Mouse (Mus musculus): Measurements from ENCODE around the gene Rab5a.

Rab5a gene

DNA sequence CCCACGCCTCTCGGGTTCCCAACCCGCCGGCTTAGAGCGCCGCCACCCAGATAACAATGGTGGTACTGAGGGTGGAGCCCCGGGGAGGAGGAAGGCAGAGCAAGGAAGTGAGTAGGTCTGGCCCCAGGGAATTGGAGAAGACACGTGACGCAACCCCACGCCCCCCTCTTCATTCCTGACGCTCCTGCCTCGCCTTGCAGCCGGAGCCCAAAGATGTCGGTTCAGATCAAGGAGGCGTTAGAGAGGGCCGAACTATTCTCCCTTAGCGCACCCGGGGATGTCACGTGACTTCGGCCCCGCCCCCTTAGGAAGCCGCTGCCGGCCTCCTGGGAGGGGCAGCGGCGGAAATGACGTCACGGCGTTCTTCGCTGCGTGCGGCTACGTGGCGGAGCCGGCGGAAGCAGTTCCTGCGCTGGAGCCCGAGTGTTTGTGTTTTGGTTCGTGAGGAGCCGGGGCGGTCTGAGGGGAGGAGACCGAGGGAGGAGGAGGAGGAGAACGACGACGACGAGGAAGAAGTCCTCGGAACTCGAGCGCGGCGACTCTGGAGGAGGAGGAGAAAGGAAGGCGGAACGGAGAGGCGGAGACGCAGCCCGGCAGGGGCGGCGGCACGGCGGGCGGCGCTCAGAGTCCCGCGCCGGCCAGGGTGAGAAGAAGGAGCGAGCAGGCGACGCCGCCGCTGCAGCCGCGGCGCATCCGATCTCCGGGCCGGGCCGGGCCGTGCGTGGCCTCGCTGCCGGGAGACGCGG lies at the start of gene Rab5a:
Gene Rab5a (plus strand): TSS at position 377 of the 746 bp plus-strand sequence.
- DNase-seq (ENCODE audit: low read depth, low spot score) = peak; percentile 99

GRCm38 (mm10) chr17:53456152-53456551 lies 22.9 kb upstream of the Rab5a start:
- Histone ChIP-seq H3K36me3 (ENCODE audit: control insufficient read depth, insufficient read depth, low read length, poor library complexity, severe bottlenecking) (no peaks in the 10 kb centered on the region), H3K27me3 (ENCODE audit: control insufficient read depth, insufficient read depth, low read length, poor library complexity, severe bottlenecking) (no peaks in the 10 kb centered on the region)
- no peak for DNase-seq (ENCODE audit: low read depth, low spot score)

More for the DNA sequence above, at the start of gene Rab5a:
- Histone ChIP-seq H3K36me3 (ENCODE audit: control insufficient read depth, insufficient read depth, low read length, poor library complexity, severe bottlenecking) (no peaks in the 10 kb centered on the region), H3K27me3 (ENCODE audit: control insufficient read depth, insufficient read depth, low read length, poor library complexity, severe bottlenecking) (no peaks in the 10 kb centered on the region)

- no peaks in the 10 kb centered on the region for H3K36me3 ChIP-seq (ENCODE audit: control insufficient read depth, insufficient read depth, low read length, poor library complexity, severe bottlenecking)
- H3K27me3 ChIP-seq (ENCODE audit: control insufficient read depth, insufficient read depth, low read length, poor library complexity, severe bottlenecking) = no peaks in the 10 kb centered on the region
- DNase-seq (ENCODE audit: low read depth, low spot score) = no peak
Measured at GRCm38 (mm10) chr17:53456742-53457141, 22.3 kb upstream of the Rab5a start.

DNA sequence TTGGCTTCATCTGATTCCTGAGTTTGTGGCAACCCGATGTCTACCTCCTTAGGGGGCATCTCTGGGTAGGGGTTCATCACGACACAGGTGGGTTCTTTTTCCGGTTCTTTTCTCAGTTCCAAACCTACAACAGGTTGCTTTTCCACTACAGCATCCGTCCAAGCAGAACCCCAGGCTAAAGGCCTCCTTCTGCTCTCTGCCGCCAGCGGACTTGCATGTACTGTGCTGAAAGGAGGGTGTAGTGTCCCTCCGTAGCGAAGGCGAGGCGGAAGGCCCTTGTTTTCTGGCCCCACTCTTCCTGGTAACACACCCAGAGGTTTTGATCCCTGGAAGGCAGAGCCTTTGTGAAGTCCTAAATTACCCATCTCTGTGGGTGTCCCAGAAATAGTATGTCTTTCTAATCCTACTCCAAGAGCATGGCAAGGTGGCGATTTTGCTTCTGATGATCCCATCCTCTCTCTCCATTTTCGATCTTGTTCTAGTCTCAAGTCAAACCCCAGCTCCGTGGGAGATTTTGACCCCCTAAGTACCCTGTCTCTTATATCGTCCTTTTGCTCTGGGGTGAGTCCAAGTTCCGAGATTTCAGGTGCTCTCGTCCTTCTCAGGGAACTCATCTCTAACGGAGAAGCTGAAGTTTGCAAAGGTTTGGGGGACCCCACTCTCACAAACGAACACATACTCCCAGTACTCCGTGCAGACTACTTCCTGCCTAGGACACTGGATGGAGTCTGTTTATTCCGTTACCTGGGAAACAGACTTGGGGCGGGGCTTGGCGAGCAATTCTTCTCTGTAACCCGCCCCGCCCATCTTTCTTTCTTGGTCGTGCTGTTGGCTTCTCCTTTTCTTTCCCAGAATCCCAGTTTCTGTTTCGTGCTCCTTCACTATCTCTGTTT lies 16.2 kb upstream of the Rab5a start, which contains the start of gene Efhb:
Gene Efhb (minus strand): TSS at position 719 of the 893 bp plus-strand sequence.
- peak; percentile 53 for DNase-seq (ENCODE audit: low read depth, low spot score)
- H3K27me3 ChIP-seq (ENCODE audit: control insufficient read depth, insufficient read depth, low read length, poor library complexity, severe bottlenecking) = no peaks in the 10 kb centered on the region
- H3K36me3 ChIP-seq (ENCODE audit: control insufficient read depth, insufficient read depth, low read length, poor library complexity, severe bottlenecking) = no peaks in the 10 kb centered on the region

- Histone ChIP-seq H3K36me3 (ENCODE audit: control insufficient read depth, insufficient read depth, low read length, poor library complexity, severe bottlenecking) (no peaks in the 10 kb centered on the region), H3K27me3 (ENCODE audit: control insufficient read depth, insufficient read depth, low read length, poor library complexity, severe bottlenecking) (no peaks in the 10 kb centered on the region)
- DNase-seq (ENCODE audit: low read depth, low spot score) = no peak
Measured at GRCm38 (mm10) chr17:53463496-53463840, 15.6 kb upstream of the Rab5a start.

GRCm38 (mm10) chr17:53465569-53465968 lies 13.5 kb upstream of the Rab5a start:
- peak; percentile 41 for DNase-seq (ENCODE audit: low read depth, low spot score)

GRCm38 (mm10) chr17:53468697-53469096 lies 10.3 kb upstream of the Rab5a start:
- no peak for DNase-seq (ENCODE audit: low read depth, low spot score)
- no peaks in the 10 kb centered on the region for H3K36me3 ChIP-seq (ENCODE audit: control insufficient read depth, insufficient read depth, low read length, poor library complexity, severe bottlenecking)
- no peaks in the 10 kb centered on the region for H3K27me3 ChIP-seq (ENCODE audit: control insufficient read depth, insufficient read depth, low read length, poor library complexity, severe bottlenecking)

More at GRCm38 (mm10) chr17:53465569-53465968, 13.5 kb upstream of the Rab5a start:
- Histone ChIP-seq H3K36me3 (ENCODE audit: control insufficient read depth, insufficient read depth, low read length, poor library complexity, severe bottlenecking) (no peaks in the 10 kb centered on the region), H3K27me3 (ENCODE audit: control insufficient read depth, insufficient read depth, low read length, poor library complexity, severe bottlenecking) (no peaks in the 10 kb centered on the region)

- H3K27me3 ChIP-seq (ENCODE audit: control insufficient read depth, insufficient read depth, low read length, poor library complexity, severe bottlenecking) = no peaks in the 10 kb centered on the region
- H3K36me3 ChIP-seq (ENCODE audit: control insufficient read depth, insufficient read depth, low read length, poor library complexity, severe bottlenecking) = no peaks in the 10 kb centered on the region
- DNase-seq (ENCODE audit: low read depth, low spot score) = no peak
Measured at GRCm38 (mm10) chr17:53478066-53478857, 772 bp upstream of the Rab5a start.

- DNase-seq (ENCODE audit: low read depth, low spot score) = peak; percentile 54
- Histone ChIP-seq H3K27me3 (ENCODE audit: control insufficient read depth, insufficient read depth, low read length, poor library complexity, severe bottlenecking) (no peaks in the 10 kb centered on the region), H3K36me3 (ENCODE audit: control insufficient read depth, insufficient read depth, low read length, poor library complexity, severe bottlenecking) (no peaks in the 10 kb centered on the region)
Measured at GRCm38 (mm10) chr17:53479604-53480041, 589 bp downstream of the Rab5a start.

DNA sequence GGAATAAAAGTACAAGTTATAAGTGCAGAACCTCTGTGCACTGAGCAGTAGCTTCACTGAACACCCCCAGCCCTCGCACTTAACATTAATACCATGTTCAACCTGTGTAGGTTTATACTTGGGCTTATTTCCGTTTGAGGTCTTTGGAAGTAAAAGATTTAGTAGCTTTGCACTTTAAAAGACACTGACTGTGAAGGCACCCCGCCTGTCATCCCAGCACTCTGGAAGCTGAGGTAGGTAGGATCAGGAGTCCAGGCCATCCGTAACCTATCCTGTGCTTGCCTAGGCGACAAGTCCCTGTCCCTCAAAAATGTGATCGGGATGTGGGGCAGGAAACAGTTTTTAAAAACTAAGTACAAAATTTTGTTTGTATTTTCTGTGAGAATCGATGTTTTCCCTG lies 1.4 kb downstream of the Rab5a start:
- DNase-seq (ENCODE audit: low read depth, low spot score) = no peak
- no peaks in the 10 kb centered on the region for H3K27me3 ChIP-seq (ENCODE audit: control insufficient read depth, insufficient read depth, low read length, poor library complexity, severe bottlenecking)

GRCm38 (mm10) chr17:53488291-53489006 lies 9.4 kb downstream of the Rab5a start:
- H3K27me3 ChIP-seq (ENCODE audit: control insufficient read depth, insufficient read depth, low read length, poor library complexity, severe bottlenecking) = no peaks in the 10 kb centered on the region
- peaks cover 8% of the 10 kb centered on the region; the same call in 1 of the 2 replicates for H3K36me3 ChIP-seq (ENCODE audit: control insufficient read depth, insufficient read depth, low read length, poor library complexity, severe bottlenecking)
- peak; percentile 58 for DNase-seq (ENCODE audit: low read depth, low spot score)

More for the DNA sequence above, 1.4 kb downstream of the Rab5a start:
- no peaks in the 10 kb centered on the region for H3K36me3 ChIP-seq (ENCODE audit: control insufficient read depth, insufficient read depth, low read length, poor library complexity, severe bottlenecking)

DNA sequence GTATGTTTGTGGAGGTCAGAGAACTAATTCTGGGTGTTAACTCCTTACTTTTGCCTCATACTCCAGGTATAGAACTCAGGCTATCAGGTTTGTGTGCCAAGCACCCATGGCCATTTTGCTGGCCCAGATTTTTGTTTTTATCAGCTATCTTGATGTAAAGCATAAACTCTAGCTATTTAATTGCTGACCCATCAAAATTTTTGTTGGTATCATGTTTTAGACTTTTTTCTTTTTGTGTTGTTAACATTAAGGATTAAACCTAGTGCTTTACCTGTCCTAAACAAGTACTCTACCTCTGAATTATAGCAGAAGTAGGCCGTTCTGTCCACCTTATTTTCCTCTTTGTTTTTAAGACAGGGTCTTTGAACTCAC lies 10.0 kb downstream of the Rab5a start:
- no peak for DNase-seq (ENCODE audit: low read depth, low spot score)
- Histone ChIP-seq H3K36me3 (ENCODE audit: control insufficient read depth, insufficient read depth, low read length, poor library complexity, severe bottlenecking) (peaks cover 8% of the 10 kb centered on the region; the same call in 1 of the 2 replicates), H3K27me3 (ENCODE audit: control insufficient read depth, insufficient read depth, low read length, poor library complexity, severe bottlenecking) (no peaks in the 10 kb centered on the region)

DNA sequence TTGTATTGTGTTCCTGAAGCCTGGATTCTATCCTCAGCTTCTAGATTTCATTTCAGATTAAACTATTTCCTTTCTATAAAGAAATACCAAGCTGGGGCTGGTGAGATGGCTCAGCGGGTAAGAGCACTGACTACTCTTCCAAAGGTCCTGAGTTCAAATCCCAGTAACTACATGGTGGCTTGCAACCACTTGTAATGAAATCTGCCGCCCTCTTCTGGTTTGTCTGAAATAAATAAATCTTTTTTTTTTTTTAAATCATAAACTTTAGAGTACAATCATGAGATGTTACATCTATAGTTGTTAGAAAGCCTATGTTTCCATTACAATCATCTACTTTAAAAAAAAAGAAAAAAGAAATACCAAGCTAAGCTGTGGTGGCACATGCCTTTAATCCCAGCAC lies 23.9 kb downstream of the Rab5a start:
- no peaks in the 10 kb centered on the region for H3K27me3 ChIP-seq (ENCODE audit: control insufficient read depth, insufficient read depth, low read length, poor library complexity, severe bottlenecking)
- DNase-seq (ENCODE audit: low read depth, low spot score) = no peak
- peaks cover 3% of the 10 kb centered on the region; the same call in 1 of the 2 replicates for H3K36me3 ChIP-seq (ENCODE audit: control insufficient read depth, insufficient read depth, low read length, poor library complexity, severe bottlenecking)
